Mouse (Mus musculus): ENCODE measurements around the gene Irf3.

Irf3 gene

DNA sequence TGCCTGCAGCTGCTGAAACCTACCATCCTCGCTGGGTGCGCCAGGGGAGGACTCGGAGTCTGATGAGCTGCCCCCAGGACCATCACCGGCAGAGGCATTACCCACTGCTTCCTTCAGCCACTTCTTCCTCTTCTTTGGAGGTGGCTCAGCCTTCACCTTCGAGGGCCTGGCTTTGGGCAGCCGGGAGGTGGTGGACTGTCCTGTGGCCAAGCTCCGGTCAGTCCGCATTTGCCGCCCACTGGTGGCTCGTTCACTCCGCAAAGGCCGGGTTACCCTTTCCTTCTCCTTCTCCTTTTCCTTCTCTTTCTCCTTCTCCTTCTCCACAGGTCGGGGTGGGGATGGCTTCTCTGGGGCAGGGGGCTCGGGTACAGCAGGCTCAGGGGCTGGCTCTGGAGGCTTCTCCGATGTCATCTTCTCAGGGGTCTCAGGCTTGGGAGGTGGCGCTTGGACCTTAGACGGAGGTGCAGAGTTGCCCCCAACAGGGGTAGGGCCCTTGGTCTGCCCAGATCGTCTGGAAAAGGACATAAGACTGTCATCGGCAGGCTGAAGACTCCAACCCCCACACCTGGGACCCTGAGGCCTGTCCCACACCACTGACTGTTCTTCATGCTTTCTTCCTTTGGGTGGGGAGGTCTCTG is 36.4 kb downstream of the Irf3 start:
- DNase-seq (ENCODE audit: low read depth): no peak

DNA sequence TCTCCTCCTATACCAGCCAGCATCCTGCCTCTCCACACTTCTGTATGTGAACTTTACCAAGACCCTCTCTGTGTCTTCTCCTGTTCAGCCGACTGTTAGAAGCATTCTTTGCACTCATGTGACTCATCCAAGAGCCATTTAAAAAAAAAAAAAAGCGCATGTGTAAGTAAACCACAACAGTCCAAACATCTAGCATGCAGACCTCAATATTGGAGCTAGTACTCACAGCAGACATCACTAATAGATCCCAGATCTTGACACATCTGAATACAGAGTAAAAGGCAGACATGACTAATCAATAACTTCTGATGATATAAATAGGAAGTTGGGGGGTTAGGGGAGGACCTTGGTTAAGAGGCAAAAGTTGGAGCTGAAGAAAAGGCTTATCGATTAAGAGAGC is 38.2 kb downstream of the Irf3 start:
- no peak for DNase-seq (ENCODE audit: low read depth)

DNA sequence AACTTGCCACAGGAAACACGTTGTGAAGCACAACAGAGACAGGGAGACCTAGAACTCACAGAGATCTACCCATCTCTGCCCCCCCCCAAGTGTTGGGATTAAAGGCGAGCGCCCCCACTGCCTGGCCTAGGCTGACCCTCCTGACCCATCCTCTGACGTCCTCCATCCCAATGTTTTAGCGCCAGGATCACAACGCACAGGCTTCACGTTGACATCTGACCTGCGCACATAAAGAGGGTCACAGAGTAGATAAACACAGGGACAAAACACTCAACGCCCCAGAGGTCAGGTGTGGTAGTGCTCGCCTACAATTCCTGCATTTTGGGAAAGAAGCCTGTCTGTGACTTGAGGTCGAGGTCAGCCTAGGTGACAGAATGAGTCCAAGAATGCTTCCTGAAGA is 39.3 kb downstream of the Irf3 start:
- DNase-seq (ENCODE audit: low read depth): no peak

DNA sequence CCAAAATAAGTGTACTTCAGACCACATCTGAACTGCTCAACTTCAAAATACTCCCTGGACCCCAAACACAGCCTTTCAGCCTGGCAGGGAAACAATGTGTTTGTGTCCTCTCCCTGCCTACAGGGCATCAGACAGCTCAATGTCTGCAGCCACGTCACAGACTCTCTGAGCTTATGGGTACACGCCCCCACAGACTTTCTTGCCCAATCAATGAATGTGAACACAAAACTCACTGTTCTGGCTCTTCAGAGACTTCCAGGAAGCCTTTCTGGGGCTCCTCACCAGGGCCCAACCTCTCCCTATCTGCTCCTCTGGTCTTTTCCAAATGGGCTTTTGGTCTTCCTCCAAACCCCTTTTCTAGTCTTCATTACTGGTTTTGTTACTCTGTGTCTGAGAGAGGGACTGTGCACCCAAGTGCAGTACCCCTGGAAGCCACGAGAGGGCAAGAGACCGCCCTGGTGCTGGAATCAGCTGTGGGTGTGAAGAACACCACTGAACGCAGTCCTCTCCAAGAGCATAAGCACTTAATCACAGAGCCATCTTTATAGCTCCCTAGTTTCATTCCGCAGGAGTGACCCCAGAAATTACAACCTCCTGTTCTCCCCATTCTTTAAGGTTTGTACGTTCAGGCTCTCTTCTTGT is 40.4 kb downstream of the Irf3 start:
- no peak for DNase-seq (ENCODE audit: low read depth)

DNA sequence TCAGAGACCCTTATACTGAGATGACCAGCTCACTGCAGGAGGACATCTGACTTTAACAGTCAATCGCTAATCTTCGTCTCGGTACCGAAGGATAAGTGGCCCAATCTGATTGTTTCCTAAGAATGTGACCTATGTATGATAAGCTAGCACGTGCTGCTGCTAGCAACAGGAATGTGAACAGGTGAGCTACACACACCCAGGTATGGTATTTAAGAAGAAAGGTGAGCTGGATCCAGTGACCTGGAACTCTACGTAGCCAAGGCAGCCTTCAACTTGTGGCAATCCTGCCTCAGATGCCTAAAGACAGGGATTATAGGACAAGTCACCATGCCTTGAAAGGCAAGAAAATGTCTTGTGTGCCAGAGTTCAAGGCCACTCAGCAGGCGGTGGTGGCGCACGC is 41.0 kb downstream of the Irf3 start:
- no peak for DNase-seq (ENCODE audit: low read depth)

DNA sequence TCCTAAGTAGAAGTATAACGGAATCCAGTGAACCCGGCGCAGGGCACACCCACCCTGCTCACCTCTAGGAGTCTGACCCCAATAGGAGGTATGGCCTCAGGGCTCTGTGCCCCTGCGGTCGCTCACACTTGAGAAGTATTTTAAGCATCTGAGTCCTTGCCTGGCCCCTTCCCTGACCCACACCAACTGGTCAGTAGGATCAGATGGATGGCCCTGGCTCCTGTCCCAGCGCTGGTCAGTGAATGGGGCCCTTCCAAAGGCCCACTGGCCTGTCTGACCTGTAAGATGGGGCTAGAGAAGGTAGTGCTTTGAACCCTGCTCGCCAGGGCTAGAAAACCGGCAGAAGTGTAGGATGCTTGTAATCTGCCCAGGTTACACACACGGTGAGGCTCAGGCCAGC is 43.4 kb downstream of the Irf3 start:
- DNase-seq (ENCODE audit: low read depth): no peak

DNA sequence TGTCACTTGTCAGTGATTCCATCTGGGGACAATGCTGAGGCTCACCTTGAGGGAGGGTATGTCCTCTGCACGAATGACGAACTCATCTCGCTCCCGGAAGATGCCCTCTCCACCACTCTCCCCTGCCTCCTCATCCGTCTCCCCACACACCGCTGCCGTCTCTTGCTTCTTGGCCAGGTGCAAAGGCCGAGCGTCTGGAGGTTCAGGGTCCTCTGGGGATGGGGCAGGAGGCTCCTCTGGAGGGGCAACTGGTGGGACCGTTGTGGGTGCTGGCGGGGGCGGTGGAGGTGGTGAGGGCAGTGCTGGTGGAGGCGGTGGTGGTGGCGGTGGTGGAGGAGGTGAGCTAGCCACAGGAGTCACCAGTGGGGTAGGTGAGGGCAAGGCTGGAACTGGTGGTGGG is 45.9 kb downstream of the Irf3 start:
- DNase-seq (ENCODE audit: low read depth): no peak

DNA sequence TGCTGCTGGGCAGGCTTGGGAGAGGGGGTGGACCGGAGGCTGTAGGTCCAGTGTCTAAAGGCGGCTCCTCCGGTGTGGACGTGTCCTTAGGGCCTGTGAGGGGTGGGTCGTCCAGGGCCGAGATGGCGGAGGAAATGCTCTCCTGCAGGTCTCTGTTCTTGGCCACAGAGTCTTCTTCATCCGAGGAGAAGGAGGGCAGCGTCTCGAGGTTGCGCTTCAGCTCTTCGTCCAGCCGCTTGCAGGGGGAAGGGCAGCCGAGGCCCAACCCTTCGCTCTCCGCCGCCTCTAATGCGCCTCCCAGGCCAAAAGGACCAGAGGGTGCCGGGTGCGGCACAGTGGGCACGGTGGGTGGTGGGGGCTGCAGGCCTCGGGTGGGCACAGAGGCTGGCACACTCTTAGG is 48.3 kb downstream of the Irf3 start:
- no peak for DNase-seq (ENCODE audit: low read depth)

DNA sequence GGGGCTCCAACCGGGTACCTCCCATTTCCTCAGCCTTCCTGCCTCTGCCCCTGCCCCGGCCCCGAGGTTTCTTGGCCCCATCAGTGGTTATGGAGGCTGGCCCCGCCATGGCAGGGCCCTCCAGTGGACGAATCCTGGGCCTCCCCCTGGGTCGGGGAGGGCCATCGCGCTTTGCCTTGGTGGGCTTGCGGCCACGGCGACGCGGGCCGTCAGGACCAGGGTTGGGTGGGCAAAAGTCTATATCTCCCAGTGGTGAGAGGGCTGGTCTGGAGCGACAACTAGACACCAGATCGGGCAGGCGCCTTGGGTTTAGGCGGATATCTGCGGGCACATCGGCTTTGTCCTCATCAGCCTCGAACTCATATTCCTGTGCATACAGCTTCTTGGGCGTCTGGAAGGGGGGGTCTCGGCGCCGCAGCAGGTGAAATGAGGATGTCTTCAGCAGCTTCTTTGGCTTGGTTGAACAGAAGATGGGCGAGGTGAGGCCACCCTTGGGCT is 49.5 kb downstream of the Irf3 start:
- no peak for DNase-seq (ENCODE audit: low read depth)

DNA sequence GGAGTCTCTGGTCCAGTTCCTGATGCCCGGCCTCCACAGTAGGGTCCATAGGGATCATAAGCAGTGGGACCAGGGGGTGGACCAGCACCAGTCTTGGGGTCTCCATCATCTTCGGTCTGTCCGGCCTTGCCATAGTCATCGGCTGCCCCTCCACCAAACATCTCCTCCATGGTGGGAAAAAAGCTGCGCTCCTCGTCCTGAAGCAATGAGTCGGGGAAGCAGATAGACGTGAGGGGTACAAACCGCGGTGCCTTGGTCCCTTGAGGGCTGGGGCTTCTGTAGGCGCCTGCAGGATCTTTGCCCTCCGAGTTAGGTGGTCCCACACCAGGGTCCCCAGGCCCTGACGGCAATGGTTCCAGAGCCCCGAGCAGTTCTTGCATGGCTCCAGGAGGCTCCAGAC is 50.0 kb downstream of the Irf3 start:
- DNase-seq (ENCODE audit: low read depth): no peak

DNA sequence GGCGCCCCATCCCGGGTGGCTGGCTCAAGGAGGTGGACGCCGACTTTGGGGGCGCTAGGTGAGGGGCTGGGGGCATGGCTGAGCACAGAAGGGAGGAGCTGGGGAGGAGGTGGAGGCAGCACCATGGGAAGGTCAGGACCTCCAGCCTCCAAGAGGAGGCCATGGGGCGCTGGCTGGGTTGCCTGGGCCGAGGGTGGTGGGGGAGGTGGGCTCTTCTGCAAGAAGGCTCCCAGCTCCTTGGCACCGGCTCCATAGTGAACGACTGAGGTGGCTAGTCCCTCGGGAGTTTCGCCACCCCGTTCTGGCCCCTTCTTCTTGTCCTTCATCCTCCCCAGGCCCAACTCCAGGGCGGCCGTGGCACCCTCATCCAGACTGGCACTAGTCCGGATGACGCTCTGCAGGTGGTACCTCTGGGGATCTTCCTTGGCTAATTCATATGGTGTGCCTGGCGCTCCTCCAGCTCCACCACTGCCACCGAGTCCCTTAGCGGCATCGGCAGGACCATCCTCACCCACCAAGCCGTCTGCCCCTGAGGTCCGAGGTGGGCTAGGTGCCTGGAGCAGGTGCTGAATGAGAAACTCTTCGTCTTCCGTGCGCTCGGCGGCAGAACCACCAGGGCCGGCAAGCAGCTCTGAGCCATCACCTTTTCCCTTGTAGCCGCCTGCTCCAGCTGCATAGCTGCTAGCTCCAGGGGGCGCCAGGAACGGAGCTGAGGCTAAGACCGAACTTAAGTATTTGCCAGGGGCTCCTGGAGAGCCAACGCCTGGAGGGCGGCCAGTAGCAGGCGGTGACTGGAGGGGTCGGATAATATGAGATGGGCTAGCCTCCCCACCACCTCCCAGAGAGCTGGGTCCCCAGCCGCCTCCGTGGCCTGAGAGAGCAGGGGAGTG is 50.8 kb downstream of the Irf3 start:
- no peak for DNase-seq (ENCODE audit: low read depth)

DNA sequence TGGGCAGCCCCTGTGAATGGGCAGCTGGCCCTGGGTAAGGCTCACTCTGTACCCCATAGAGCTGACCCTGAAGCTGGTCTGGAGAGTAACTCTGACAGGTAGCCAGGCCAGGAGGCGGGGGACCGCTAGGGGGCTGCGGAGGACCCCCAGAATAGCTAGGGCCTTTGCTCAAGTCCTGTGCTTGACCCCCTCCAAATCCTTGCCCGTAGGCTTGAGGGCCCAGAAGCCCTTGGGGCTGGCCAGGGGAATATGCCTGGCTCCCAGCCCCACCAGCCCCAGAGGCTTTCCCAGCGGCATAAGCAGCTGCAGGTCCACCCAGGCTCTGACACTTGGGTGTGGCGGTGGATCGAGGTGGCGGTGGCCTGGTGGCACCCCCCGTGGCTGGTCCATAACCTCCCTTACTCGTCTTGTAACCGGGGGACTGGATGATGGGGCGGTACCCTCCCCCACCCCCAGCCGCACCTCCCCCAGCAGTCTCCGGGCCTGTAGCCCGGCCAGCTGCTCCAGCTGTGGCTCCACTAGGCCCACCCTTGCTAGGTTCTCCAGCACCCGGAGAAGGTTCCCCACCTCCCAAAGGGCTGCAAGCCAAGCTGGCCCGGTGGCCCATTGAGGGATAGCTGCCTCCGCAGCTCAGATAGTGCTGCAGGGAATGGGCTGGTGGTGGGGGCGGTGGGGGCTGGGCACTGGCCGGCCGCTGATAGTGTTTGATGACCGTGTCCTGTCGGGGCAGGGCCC is 51.6 kb downstream of the Irf3 start:
- no peak for DNase-seq (ENCODE audit: low read depth)

DNA sequence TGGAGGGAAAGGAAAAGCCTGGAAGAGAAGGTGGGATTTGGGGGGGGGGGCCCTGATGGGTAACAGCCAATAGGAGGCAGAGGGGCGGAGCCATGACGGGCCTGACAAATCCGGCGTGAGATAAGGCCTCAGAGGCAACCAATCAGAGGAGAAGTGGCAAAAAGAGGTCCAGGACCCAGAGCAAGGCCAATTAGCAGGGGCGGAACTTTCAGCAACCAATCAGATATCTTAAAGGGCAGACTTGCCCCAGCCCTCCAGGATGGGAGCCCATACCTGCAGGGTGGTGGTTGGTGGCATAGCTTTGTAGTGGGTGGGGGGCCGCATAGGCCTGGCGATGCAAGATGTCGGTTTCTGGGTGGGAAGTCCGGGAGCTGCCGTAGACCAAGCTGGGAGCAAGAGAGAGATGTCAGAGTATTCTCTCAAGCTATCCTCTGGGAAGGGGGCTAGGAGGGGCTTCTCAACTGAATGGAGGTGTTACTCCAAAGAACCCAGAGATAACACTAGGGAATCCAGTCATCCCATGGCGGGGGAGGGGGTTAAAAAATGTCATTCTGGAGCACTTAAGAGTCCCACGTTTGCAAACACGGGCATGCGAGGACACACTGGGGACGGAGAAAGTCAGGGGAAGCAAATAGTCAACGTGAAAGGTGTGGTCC is 53.6 kb downstream of the Irf3 start:
- DNase-seq (ENCODE audit: low read depth): peak; percentile 57

DNA sequence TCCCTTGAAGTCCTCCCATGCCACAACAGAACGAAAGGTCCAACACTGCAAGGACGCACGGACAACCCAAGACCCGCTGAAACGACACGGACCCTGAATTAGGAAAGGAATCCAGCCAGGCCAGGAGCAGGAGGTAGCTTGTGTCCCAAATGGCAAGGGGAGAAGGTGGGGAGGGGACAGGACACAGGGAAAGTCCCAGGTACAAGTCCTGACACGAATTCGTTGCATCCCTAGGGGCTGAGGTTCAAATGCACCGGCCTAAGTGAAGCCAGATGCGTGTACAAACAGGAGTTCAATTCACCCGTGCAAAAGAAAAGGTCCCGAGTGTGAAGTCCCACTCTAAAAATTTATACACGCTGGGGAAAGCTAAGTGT is 54.1 kb downstream of the Irf3 start:
- DNase-seq (ENCODE audit: low read depth): no peak

All from fibroblast of lung, adult 2 months (primary cell).